Mouse (Mus musculus) ES-Bruce4 (cell line): ENCODE results near the gene Glrp1. TPM values are rescaled to one million over a fixed set of nuclear protein-coding genes. Genes with fewer than 3 reads are reported as not detected.

Source experiments
- H3K27ac ChIP-seq: 2 replicates; pipeline ENCODE4 v1.5.1; 2012; ENCODE audit warnings: low read length, inconsistent platforms; ENCODE audit not compliant: insufficient read depth
- H3K27me3 ChIP-seq: 2 replicates; pipeline ENCODE4 v1.6.1; 2012; ENCODE audit warnings: mild to moderate bottlenecking, low read length, inconsistent platforms; ENCODE audit not compliant: control insufficient read depth, poor library complexity, insufficient read depth, severe bottlenecking
- H3K36me3 ChIP-seq: 2 replicates; pipeline ENCODE4 v1.6.1; 2012; ENCODE audit warnings: inconsistent platforms, mild to moderate bottlenecking, low read length, moderate library complexity; ENCODE audit not compliant: control insufficient read depth, poor library complexity, insufficient read depth, severe bottlenecking
- H3K4me1 ChIP-seq: one replicate; pipeline ENCODE4 v1.8.1; 2011; ENCODE audit warnings: low read length; ENCODE audit not compliant: control insufficient read depth, insufficient read depth
- H3K4me3 ChIP-seq: 2 replicates; pipeline ENCODE4 v1.5.1; 2011; ENCODE audit warnings: low read depth, mild to moderate bottlenecking, low read length
- H3K9ac ChIP-seq: 2 replicates; pipeline ENCODE4 v1.6.1; 2012; ENCODE audit warnings: low read depth, mild to moderate bottlenecking, inconsistent platforms; ENCODE audit not compliant: poor library complexity, severe bottlenecking
- H3K9me3 ChIP-seq: replicated peaks from 2 replicates; pipeline ENCODE4 v1.6.1; 2012; ENCODE audit warnings: mild to moderate bottlenecking, low read length, inconsistent platforms; ENCODE audit not compliant: control insufficient read depth, poor library complexity, insufficient read depth, severe bottlenecking
- CTCF ChIP-seq: IDR thresholded peaks from one replicate; pipeline ENCODE4 v1.8.1; 2011; ENCODE audit warnings: low read depth, low read length
- EP300 ChIP-seq: IDR thresholded peaks from 2 replicates; pipeline ENCODE4 v1.6.1; 2011; ENCODE audit warnings: low read depth, low read length; ENCODE audit not compliant: insufficient read depth
- POLR2A ChIP-seq: IDR thresholded peaks from one replicate; pipeline ENCODE4 v1.8.1; 2011; ENCODE audit warnings: low read length; ENCODE audit not compliant: insufficient read depth
- polyA plus RNA-seq: library from polyadenylated mRNA; stranded (reverse); fragments of >200 nt; gene quantifications from 2 replicates; pipeline ENCODE4 v1.2.4, GENCODE M21; 2011; ENCODE audit warnings: low read depth; ENCODE audit not compliant: missing spikeins, insufficient read depth, insufficient read length

The Glrp1 gene
- not detected in 2 replicates for polyA plus RNA-seq

DNA sequence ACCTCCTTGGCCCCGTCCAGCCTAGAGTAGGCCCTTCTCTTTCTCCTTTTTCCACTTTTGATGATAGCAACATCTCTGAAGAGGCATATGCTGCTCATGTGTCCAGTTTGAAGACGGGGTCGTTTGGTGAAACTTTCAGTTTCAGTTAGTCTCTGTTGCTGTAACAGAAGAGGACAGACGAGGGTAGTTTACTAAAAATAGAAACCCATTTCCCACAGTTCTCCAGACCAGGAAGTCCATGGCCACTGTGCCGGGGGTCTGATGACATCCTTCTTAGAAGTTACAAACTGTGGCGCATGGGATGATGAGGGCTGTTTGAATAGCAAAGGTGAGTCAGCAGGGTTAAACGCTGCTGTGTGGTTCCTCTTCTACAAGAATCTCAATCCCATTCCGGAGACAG lies at the start of gene Glrp1:
TSS of gene Glrp1 (minus strand) at position 278 of the 400 bp plus-strand sequence.
- Histone ChIP-seq H3K9ac (no peak within 1 kb of the TSS), H3K4me3 (no peak within 1 kb of the TSS), H3K36me3 (no peaks in the 10 kb centered on the region), H3K27me3 (no peaks in the 10 kb centered on the region), H3K9me3 (no peaks in the 10 kb centered on the region), H3K27ac (no peak within 1 kb of the TSS), H3K4me1 (no peaks in the 10 kb centered on the region)
- TF ChIP-seq POLR2A (no peak), EP300 (no peak), CTCF (no peak)

DNA sequence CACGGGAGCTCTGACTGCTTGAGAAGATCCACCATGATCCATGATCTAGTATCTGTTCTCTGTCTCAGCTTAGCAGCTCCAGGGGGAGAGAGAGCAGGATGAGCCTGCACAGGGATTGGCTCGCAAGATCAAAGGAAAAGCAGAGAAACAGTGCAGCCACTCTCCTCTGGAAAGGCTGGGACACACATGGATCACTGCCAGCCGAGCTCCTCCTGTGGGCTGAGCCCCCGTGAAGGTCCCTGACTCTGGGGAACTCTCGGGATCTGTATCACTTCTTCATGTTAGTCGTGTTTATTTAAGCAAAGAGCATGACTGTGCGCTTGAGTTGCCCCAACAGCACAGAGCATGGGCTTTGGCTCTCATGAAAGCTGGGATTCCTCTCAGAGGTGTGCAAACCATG lies 49.4 kb upstream of the Glrp1 start:
- Histone ChIP-seq H3K27me3 (no peaks in the 10 kb centered on the region), H3K27ac (no peak overlapping the region), H3K4me3 (no peak overlapping the region), H3K9me3 (no peaks in the 10 kb centered on the region), H3K9ac (no peak overlapping the region), H3K4me1 (no peaks in the 10 kb centered on the region), H3K36me3 (no peaks in the 10 kb centered on the region)
- no peak for TF ChIP-seq POLR2A
- TF ChIP-seq EP300, result no peak
- no peak for TF ChIP-seq CTCF

DNA sequence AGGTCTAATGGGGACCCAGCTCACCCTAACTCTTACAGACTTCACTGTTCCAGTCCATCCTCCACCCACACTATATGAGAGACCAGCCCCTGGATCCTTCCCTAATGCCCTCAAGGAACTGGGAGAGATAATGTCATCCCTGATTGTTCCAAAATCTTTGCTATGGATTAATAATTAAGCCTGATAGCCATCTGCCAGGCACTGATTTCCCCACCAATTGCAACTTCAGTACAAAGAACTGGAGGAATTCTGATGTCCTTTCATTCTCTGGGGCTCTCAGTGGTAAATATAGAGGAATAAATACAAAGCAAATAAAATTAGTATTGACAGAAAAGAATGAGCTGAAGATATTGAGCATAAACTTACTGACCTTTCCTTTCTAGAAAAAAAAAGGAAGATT lies 48.9 kb upstream of the Glrp1 start:
- Histone ChIP-seq H3K36me3 (no peaks in the 10 kb centered on the region), H3K4me3 (no peak overlapping the region), H3K27ac (no peak overlapping the region), H3K4me1 (no peaks in the 10 kb centered on the region), H3K9ac (no peak overlapping the region), H3K9me3 (no peaks in the 10 kb centered on the region), H3K27me3 (no peaks in the 10 kb centered on the region)
- no peak for TF ChIP-seq EP300
- TF ChIP-seq POLR2A, result no peak
- no peak for TF ChIP-seq CTCF

DNA sequence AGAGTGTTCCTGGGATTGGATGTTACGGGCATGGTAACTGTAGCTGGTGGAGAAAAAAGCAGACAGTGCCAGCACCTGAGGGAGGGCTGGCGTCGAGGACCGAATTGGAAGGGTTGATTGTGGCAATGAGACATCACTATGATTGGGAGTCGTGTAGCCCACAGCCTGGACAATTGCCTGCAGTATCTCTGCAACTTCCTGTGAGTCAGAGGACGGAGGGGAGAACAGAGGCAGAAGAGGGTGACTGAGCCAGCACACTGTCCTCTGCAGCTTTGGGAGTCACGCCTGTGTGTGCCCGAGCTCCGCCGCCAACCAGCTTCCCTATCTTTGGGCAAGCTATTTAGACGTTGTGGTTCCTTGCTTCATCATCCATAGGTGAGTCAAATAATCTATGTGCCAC lies 46.5 kb upstream of the Glrp1 start:
- Histone ChIP-seq H3K27ac (no peak overlapping the region), H3K9me3 (no peaks in the 10 kb centered on the region), H3K36me3 (no peaks in the 10 kb centered on the region), H3K27me3 (peaks cover 3% of the 10 kb centered on the region; the same call in 1 of the 2 replicates), H3K4me3 (no peak overlapping the region), H3K9ac (no peak overlapping the region), H3K4me1 (no peaks in the 10 kb centered on the region)
- TF ChIP-seq EP300, result no peak
- no peak for TF ChIP-seq CTCF
- TF ChIP-seq POLR2A, result no peak

DNA sequence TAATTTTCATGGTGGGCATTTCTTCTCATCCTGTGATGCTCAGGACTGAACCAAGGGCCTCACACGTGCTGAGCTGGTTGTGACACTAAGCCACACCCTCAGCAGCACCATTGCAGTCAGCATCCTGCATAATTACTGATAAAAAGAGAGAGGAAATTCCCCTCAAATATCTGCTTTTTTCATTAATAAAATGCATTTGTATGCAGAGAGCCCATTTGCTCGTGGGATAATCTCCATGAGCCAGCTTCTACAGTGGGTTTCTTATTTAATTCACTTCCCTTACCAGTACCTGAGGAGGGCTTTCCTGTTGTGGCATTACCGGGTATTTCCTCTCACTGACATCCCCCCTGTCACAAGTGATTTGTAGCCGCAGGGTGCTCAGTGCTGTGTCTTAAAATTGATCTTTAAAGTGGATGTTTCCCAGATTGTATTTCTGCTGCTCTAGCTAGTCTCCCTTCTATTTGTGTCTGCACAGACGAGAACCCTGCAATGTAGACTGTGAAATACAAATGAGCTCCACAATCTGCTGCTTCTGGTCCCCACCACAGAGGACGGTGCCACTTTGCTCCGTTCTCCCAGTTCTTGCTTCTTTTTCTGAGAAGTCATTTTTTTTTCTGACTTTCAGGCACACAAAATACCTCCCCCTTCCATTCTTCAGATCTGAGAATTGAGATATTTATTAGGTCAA lies 43.8 kb upstream of the Glrp1 start:
- Histone ChIP-seq H3K36me3 (no peaks in the 10 kb centered on the region), H3K9ac (no peak overlapping the region), H3K4me1 (no peaks in the 10 kb centered on the region), H3K27me3 (peaks cover 3% of the 10 kb centered on the region; the same call in 1 of the 2 replicates), H3K27ac (no peak overlapping the region), H3K9me3 (no peaks in the 10 kb centered on the region), H3K4me3 (no peak overlapping the region)
- TF ChIP-seq POLR2A (no peak), EP300 (no peak), CTCF (no peak)

DNA sequence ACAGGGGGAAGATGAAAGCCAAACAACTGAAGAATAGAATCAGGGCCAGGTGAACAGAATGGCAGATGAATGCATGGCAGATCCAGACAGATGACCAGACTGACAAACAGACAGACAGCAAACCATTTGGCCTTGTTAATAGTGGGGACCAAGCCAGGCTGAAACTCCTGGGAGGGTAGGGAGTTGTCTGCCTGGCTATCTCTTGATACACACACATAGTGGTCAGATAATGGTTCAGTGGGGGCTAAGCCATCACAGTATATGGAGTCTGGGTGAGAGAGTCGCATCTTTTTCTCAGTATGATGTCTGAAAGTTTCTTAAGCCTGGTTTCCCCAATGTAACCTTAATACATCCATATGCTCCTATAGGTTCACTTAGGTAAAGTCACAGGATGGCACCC lies 39.4 kb upstream of the Glrp1 start:
- Histone ChIP-seq H3K36me3 (no peaks in the 10 kb centered on the region), H3K4me1 (no peaks in the 10 kb centered on the region), H3K9me3 (no peaks in the 10 kb centered on the region), H3K27me3 (peaks cover 4% of the 10 kb centered on the region), H3K9ac (no peak overlapping the region), H3K27ac (no peak overlapping the region), H3K4me3 (no peak overlapping the region)
- TF ChIP-seq POLR2A (no peak), CTCF (no peak), EP300 (no peak)
